Mouse (Mus musculus): Measurements from ENCODE around the gene Dock11.

DNA sequence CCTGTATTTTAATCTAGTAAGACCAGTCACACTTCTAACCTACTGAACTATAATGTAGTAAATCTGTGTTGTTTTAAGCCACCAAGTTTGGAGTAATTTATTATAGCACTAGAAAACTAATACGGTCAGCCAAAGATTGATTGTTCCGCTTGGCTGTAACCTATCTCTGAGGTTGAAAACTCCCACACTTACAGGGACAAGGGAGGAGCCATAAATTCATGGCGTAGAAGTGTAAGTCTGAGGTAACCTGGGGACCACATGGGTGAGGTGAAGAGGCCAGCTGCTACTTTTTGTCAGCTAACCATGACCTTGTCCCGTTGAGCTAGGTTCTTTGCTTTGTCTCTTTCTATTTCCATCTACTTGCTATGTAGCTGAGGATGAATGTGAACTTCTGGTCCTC lies 61.5 kb downstream of the Dock11 start:
- TF ChIP-seq GATA1 (IDR thresholded peaks at IDR 0.05; ENCODE audit: low read length): no peak
- no peak for TF ChIP-seq TAL1 (IDR thresholded peaks at IDR 0.05; ENCODE audit: low read length)
